Mouse (Mus musculus) cerebellum, adult 2 months (tissue): ENCODE results near the gene Gm4792. TPM values are rescaled to one million over a fixed set of nuclear protein-coding genes. Genes with fewer than 3 reads are reported as not detected.

Experiments
- DNase-seq, 2 experiments: peaks; one replicate each; pipeline ENCODE4 v3.0.0; 2021
- H3K27ac ChIP-seq: fragments of 200-500 bp; 2 replicates; pipeline ENCODE4 v1.5.1; 2012; ENCODE audit warnings: low read length, control low read depth, inconsistent platforms; ENCODE audit not compliant: insufficient read depth
- H3K27me3 ChIP-seq: fragments of 200-500 bp; 2 replicates; pipeline ENCODE4 v1.6.1; 2012; ENCODE audit warnings: inconsistent platforms, mild to moderate bottlenecking, low read length, moderate library complexity; ENCODE audit not compliant: control insufficient read depth, insufficient read depth
- H3K4me1 ChIP-seq: fragments of 200-500 bp; 2 replicates; pipeline ENCODE4 v1.6.1; 2011; ENCODE audit warnings: low read length; ENCODE audit not compliant: control insufficient read depth, insufficient read depth
- H3K4me3 ChIP-seq: fragments of 200-500 bp; replicated peaks from 2 replicates; pipeline ENCODE3; 2011; ENCODE audit warnings: mild to moderate bottlenecking, low read depth, low read length, control low read depth; ENCODE audit not compliant: insufficient read depth
- CTCF ChIP-seq: fragments of 200-500 bp; IDR thresholded peaks from 2 replicates; pipeline ENCODE4 v1.5.1; 2011; ENCODE audit warnings: low read depth, mild to moderate bottlenecking, control low read depth, low read length, moderate library complexity, borderline replicate concordance; ENCODE audit not compliant: insufficient read depth
- POLR2A ChIP-seq: fragments of 200-500 bp; IDR thresholded peaks from 2 replicates; pipeline ENCODE4 v1.6.1; 2011; ENCODE audit warnings: low read length, control low read depth, borderline replicate concordance; ENCODE audit not compliant: insufficient read depth
- WGBS: fragments of 180-500 bp; shearing (Covaris S2); methylation state at CpG from one replicate; pipeline ENCODE4 v1.1.7; 2018; 5-methylcytosine and 5-hydroxymethylcytosine counted together
- polyA plus RNA-seq: library from polyadenylated mRNA; depleted of rRNA; stranded (reverse); fragments of >200 nt; gene quantifications from 2 replicates; pipeline ENCODE4 v1.2.3, GENCODE M21; 2012

Gm4792 gene
- polyA plus RNA-seq, 1 experiment = not detected

DNA sequence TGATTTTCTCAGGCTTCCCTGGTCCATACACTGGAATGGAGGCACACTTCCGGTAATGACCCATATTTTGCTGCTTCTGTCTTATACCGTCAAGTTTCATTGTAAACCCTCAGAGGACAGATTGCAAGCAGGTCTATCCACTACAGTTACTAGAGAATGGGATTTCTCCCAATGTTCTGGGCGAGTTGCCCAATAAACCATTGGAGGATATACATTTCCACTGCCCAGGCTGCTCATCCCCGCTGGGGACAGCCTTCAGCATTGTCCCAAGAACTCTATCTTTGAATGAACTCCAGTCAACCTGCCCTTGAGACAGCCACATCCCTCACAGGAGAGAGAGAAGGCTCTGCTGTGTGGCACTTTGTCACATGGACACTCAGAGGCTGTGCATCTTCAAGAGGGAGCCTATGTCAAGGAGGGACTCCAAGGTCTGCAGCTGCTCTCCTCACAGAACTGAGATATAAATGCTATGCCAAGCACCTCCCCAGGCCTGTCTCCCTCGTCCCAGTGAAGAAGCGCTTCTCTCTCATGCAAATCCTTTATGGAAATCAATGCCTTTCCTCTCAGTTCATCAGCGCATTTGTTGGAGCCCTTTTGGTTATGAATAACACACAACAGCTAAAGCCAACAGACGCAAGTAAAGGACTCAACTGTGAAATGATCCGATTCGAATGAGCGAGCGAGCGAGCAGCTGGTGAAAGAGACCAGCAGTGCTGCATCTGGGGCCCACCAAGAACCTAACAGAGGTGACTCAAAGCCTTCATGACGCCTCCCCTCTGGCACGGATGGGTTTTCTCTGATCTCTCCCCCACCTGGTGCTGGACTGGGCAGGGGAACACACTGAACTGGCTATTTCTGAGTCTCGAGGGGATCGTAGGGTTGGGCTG is 32.6 kb downstream of the Gm4792 start:
- Histone ChIP-seq H3K27ac (no peak overlapping the region), H3K27me3 (no peaks in the 10 kb centered on the region), H3K4me3 (no peak overlapping the region), H3K4me1 (0 out of 2 replicates have a peak, but pooled peaks cover 3% of the 10 kb centered on the region)
- peak; percentile 26 to 62 for DNase-seq
- WGBS = 20% methylated on average over 17 of the region's 17 CpGs
- TF ChIP-seq CTCF = no peak
- TF ChIP-seq POLR2A = no peak

DNA sequence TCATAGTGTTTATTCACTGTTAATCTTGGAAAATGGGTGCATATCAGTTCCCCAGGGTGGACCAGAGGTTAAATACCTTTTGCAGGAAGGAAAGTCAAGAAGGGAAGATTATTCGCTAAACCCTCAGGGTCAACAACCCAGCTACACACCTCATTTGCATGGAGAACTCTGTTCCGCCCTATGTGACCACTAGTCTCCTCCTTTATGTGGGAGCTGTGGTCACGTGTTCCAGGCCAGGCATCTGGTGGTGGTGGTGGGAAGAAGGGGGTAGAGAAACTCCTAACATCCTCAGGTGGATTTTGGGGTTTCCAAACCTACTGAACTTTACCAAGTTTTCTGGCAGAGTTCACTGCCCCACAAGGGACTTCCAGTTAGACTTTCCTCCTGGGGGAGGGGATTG is 35.3 kb downstream of the Gm4792 start:
- TF ChIP-seq CTCF (no peak), POLR2A (no peak)
- no peak for DNase-seq
- no peak overlapping the region for H3K27ac ChIP-seq
- no peak overlapping the region for H3K4me3 ChIP-seq
- H3K27me3 ChIP-seq = no peaks in the 10 kb centered on the region
- WGBS = 83% methylated on average over 3 of the region's 3 CpGs
- H3K4me1 ChIP-seq = 0 out of 2 replicates have a peak, but pooled peaks cover 3% of the 10 kb centered on the region

DNA sequence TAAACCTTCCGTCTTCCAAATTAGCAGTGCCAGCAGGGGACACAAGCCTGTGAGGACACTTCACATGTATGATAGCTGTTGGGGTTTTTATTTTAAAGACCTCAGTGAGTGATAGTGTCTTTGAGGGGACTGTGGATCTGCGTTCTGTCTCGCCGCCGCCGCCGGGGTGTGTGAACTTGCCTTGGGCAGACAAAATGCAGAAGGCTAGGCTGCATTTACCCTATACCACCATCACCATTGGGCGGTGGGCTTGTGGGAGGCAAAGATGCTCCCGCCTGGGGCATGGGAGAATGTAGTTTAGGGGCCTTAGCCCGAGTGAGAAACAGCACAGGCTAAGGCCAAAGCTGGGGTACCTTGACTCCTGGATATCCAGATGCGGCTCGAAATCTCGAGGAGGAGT is 35.9 kb downstream of the Gm4792 start:
- no peak overlapping the region for H3K4me3 ChIP-seq
- no peak overlapping the region for H3K27ac ChIP-seq
- WGBS = 94% methylated on average over 13 of the region's 13 CpGs
- H3K4me1 ChIP-seq = 0 out of 2 replicates have a peak, but pooled peaks cover 3% of the 10 kb centered on the region
- no peak for DNase-seq
- no peaks in the 10 kb centered on the region for H3K27me3 ChIP-seq
- no peak for TF ChIP-seq CTCF
- no peak for TF ChIP-seq POLR2A

DNA sequence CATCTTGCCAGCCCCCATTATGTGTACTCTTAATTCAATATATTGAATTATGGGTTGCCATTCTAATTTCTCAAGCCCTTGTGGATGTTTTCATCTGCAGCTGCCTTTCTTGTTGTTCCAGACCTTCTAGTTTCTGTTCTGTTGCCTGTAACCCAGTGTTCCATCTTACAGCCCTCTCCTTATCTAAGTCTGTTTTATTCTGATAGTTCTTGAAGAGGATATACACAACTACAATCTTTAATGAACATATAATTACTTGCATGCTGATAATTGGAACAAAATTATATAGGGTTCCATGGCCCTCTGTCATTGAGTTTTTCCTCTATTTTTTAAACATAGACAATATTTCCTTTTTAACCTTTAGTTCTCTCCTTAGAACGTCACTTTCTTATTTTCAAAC is 38.0 kb downstream of the Gm4792 start:
- TF ChIP-seq POLR2A (no peak), CTCF (no peak)
- WGBS = 91% methylated on average over 1 of the region's 1 CpGs

DNA sequence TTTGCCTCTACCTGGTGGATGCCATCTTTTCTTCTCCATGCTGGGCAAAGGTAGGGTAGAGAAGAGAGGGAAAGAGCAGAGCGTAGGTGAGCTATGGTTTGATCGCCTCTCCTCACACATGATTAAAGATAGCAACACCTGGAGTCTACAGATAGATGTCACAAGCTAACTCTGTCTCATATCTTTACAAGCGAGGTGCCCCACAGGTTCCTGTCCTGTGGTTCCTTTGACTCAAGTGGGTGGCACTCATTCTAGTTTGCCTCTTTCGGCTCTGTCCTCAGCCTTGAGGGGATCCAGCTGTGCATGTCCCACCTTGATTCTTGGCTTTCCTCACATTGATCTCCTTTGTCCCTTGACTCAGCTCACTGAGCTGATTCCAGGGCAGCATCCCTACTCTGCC is 42.0 kb downstream of the Gm4792 start:
- TF ChIP-seq CTCF (no peak), POLR2A (no peak)
- no peaks in the 10 kb centered on the region for H3K4me1 ChIP-seq
- no peak for DNase-seq
- H3K27ac ChIP-seq = no peak overlapping the region
- no peaks in the 10 kb centered on the region; the same call in 1 of the 2 replicates for H3K27me3 ChIP-seq
- 92% methylated on average over 4 of the region's 4 CpGs for WGBS
- no peak overlapping the region for H3K4me3 ChIP-seq

More for the DNA sequence above, 38.0 kb downstream of the Gm4792 start:
- no peaks in the 10 kb centered on the region; the same call in 1 of the 2 replicates for H3K27me3 ChIP-seq
- no peak overlapping the region for H3K27ac ChIP-seq
- no peak for DNase-seq
- H3K4me3 ChIP-seq = no peak overlapping the region
- H3K4me1 ChIP-seq = no peaks in the 10 kb centered on the region

DNA sequence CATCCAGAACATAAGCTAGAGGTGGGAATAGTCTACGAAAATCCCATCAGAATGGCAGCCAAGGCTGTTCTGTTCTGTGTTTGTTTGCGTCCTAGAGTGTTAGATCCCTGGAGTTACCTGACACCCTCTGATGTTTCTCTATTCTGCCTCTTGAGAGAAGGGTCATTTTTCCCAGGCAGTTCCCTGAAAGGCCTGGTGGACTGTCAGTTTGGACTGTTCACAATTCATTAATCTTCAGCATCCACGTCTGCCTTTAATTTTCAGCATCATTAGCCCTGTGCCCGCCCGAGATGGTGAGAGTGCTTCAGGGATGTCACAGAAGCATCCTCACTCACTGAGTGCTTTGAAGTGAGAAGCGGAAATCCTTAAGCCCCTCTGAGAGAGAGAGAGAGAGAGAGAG is 42.8 kb downstream of the Gm4792 start:
- Histone ChIP-seq H3K4me1 (no peaks in the 10 kb centered on the region), H3K27ac (no peak overlapping the region), H3K27me3 (no peaks in the 10 kb centered on the region; the same call in 1 of the 2 replicates), H3K4me3 (no peak overlapping the region)
- DNase-seq = no peak
- WGBS = 57% methylated on average over 6 of the region's 6 CpGs
- TF ChIP-seq POLR2A (no peak), CTCF (no peak)

DNA sequence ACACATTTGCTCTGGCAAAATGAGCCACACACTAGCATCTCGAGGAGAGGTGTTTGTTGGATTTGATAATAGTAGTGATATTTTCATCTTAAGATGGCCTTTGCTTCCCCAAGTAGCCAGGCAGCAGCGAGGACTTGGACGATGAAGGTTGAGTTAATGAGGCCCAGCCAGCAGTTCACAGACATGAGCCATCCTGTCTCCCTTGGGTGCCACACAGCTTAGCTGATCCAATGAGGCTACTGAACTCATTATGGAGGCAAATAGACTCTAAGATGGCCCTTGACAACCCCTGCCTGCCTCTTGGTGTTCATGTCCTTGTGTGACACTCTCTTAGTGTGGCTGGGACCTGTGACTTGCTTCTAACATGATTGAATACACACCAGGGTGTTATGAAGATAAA is 43.7 kb downstream of the Gm4792 start:
- Histone ChIP-seq H3K27me3 (no peaks in the 10 kb centered on the region; the same call in 1 of the 2 replicates), H3K27ac (no peak overlapping the region), H3K4me1 (no peaks in the 10 kb centered on the region), H3K4me3 (no peak overlapping the region)
- 87% methylated on average over 3 of the region's 3 CpGs for WGBS
- DNase-seq = no peak
- no peak for TF ChIP-seq POLR2A
- TF ChIP-seq CTCF = no peak
